Mouse (Mus musculus) erythroblast, embryonic 14.5 days (primary cell): ENCODE results near the gene Usp21. TPM values are rescaled to one million over a fixed set of nuclear protein-coding genes. Genes with fewer than 3 reads are reported as not detected.
"Not testable (repeated sequence)": the region's sequence is repeated elsewhere in the genome, so short reads cannot be mapped to it uniquely, and the experiment has no call there.

Experiments
- H3K27me3 ChIP-seq: 2 replicates; pipeline ENCODE4 v1.6.1; 2012; ENCODE audit warnings: inconsistent platforms; ENCODE audit not compliant: control insufficient read depth
- H3K36me3 ChIP-seq: 2 replicates; pipeline ENCODE4 v1.6.1; 2012; ENCODE audit warnings: mild to moderate bottlenecking, inconsistent platforms; ENCODE audit not compliant: control insufficient read depth
- H3K4me1 ChIP-seq: 2 replicates; pipeline ENCODE4 v1.6.1; 2012; ENCODE audit warnings: inconsistent platforms; ENCODE audit not compliant: control insufficient read depth
- H3K4me3 ChIP-seq: replicated peaks from 2 replicates; pipeline ENCODE3; 2012; ENCODE audit warnings: moderate library complexity, mild to moderate bottlenecking, inconsistent platforms
- H3K9me3 ChIP-seq: 2 replicates; pipeline ENCODE4 v1.6.1; 2012; ENCODE audit warnings: low read length, inconsistent platforms, mixed read lengths; ENCODE audit not compliant: control insufficient read depth
- GATA1 ChIP-seq: IDR thresholded peaks from 2 replicates; pipeline ENCODE4 v1.6.1; 2012; ENCODE audit warnings: low read length, inconsistent platforms, mixed read lengths
- TAL1 ChIP-seq: IDR thresholded peaks from 3 replicates; pipeline ENCODE4 v1.6.1; 2012; ENCODE audit warnings: low read length, inconsistent platforms, mixed read lengths
- polyA plus RNA-seq: library from polyadenylated mRNA; stranded (reverse); fragments of >175 nt; gene quantifications from 2 replicates; pipeline ENCODE4 v1.2.3, GENCODE M21; 2012

The Usp21 gene
- polyA plus RNA-seq, 1 experiment: 8.4 TPM

- Histone ChIP-seq H3K27me3 (peaks cover 57% of the 10 kb centered on the region), H3K36me3 (peaks cover 3% of the 10 kb centered on the region; the same call in 1 of the 2 replicates), H3K9me3 (no peaks in the 10 kb centered on the region), H3K4me3 (no peak within 1 kb of the TSS), H3K4me1 (peaks cover 34% of the 10 kb centered on the region)
- TF ChIP-seq TAL1 (no peak), GATA1 (no peak)
Measured at GRCm38 (mm10) chr1:171249913-171250600, 37.7 kb downstream of the Usp21 start, which contains the start of gene Adamts4. Adamts4 (plus strand) TSS chr1:171250421.

DNA sequence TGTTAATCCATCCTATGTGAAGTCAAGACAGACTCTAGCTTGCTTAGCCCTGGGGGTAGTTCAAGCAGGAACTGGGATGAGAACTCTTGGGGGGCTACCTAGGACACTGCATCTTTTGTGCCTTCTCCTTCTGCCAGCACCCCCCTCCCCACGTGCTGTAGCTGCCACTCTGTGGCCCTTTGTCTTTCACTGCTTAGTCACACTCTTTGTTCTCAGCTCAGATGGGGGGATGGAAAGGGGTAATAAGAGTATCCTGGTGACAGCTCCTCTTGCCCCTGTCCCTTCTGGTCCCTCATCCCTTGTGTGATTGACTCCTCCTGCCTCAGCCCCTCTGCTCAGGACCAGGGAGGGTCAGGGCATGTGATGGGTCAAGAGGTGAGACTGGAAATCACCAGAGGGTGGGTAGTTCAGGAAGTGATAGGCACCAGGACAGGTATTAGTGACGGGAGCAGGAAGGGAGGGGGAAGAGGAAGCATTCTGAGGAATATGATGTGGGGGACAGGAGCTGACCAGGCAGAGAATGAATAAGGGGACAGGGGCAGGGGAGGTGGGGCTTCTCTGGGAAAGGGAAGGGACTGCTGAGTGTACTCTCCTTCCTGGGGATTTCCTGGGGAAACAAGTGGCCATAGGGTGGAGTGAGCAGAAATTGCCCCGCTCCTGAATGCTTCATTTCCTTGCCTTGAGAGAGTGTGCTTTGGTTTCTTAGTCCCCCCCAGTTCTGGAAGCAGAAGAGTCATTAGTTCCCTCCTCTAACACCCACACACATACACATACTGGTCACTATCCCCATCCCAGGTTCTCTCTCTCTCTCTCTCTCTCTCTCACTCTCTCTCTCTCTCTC is 39.2 kb downstream of the Usp21 start:
- Histone ChIP-seq H3K27me3 (peaks cover 50% of the 10 kb centered on the region), H3K4me3 (no peak overlapping the region), H3K9me3 (no peaks in the 10 kb centered on the region), H3K4me1 (peaks cover 37% of the 10 kb centered on the region), H3K36me3 (peaks cover 12% of the 10 kb centered on the region)
- no peak for TF ChIP-seq TAL1
- TF ChIP-seq GATA1: no peak

DNA sequence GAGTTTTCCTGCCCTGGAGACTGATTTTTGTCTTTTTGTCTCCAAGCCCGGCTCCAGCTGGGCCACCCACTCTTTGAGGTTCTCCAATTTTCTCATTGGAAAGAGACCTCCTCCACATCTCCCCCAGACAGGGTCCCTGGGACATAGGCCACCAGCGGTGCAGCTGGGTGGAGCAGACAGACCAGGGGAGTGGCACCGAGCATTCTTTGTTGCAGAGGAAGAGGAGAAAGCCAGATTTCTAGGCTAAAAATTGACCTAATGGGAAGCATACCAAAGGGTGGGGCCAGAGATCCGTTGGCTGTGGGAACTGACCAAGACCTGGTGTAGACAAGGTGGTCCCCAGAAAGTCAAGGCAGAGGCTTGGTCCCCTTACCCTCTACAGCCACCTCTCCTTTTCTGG is 39.9 kb downstream of the Usp21 start:
- TF ChIP-seq TAL1 (no peak), GATA1 (no peak)
- no peaks in the 10 kb centered on the region for H3K9me3 ChIP-seq
- H3K4me1 ChIP-seq: peaks cover 38% of the 10 kb centered on the region
- peaks cover 47% of the 10 kb centered on the region for H3K27me3 ChIP-seq
- H3K36me3 ChIP-seq: peaks cover 19% of the 10 kb centered on the region
- peak overlapping the region; percentile 72 for H3K4me3 ChIP-seq

GRCm38 (mm10) chr1:171247453-171247841 is 40.3 kb downstream of the Usp21 start:
- Histone ChIP-seq H3K27me3 (peaks cover 42% of the 10 kb centered on the region), H3K9me3 (no peaks in the 10 kb centered on the region), H3K4me1 (peaks cover 38% of the 10 kb centered on the region), H3K36me3 (peaks cover 24% of the 10 kb centered on the region), H3K4me3 (peak overlapping the region; percentile 72)
- TF ChIP-seq GATA1 (no peak), TAL1 (no peak)

DNA sequence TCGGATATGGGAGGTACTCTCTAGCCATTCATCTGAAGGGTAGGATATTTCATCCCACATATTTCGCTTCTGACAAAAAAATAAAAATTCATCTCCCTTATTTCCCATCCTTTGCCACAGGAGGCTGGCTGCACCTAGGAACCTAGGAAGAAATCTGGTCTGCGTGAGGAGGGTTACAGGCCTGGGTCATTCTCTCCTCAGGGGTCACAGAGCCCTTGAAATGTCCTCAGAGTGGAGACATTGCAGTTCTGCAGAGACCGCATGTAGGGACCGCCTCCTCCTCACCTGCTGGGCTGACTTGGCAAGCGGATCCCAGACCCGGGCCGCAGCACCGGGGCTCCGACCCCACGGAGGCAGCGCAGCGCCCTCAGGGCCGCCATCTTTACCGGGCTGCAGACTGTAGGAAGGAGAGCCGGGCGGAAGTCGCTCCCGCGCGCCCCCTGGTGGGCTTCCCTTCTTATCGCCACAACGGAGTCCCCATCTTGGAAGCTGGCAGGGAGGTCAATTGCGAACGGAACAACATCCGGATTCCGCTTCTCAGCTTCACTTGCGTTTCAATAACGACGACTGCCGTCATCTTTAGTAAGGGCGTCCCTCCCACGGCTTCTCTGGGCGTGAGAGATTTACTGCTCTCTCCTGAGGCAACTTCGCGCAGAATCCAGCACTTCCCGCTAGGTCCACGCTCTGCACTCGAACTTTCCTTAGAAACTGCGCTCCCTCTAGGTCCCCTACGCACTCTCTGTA is 40.9 kb downstream of the Usp21 start:
- Histone ChIP-seq H3K27me3 (peaks cover 36% of the 10 kb centered on the region), H3K9me3 (no peaks in the 10 kb centered on the region), H3K4me3 (peak overlapping the region; percentile 72), H3K4me1 (peaks cover 38% of the 10 kb centered on the region), H3K36me3 (peaks cover 28% of the 10 kb centered on the region)
- no peak; the same call in 1 of the 2 replicates for TF ChIP-seq GATA1

DNA sequence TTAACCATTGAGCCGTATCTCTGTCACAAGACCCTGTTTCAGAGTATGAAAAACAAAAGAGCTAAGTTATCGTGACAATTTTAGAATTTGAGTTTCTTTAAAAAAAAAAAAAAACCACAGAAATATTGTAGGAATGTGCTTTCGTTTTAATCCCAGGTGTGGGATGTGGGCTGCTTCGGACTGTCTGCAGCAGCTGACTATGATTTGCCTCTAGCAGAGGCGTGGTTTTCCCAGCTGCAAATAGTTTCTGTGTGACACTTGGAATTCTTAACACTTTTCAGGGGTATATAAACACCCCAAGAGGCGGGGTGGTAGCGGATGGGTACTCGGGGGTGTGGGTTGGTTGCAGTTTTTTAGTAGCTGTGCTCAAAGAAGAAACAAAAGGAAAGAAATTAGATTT is 42.4 kb downstream of the Usp21 start:
- Histone ChIP-seq H3K27me3 (peaks cover 21% of the 10 kb centered on the region), H3K9me3 (no peaks in the 10 kb centered on the region), H3K36me3 (peaks cover 43% of the 10 kb centered on the region), H3K4me1 (peaks cover 38% of the 10 kb centered on the region), H3K4me3 (no peak overlapping the region)
- TF ChIP-seq GATA1 (no peak), TAL1 (no peak)

GRCm38 (mm10) chr1:171241952-171242351 is 45.8 kb downstream of the Usp21 start:
- H3K4me1 ChIP-seq: peaks cover 20% of the 10 kb centered on the region
- H3K27me3 ChIP-seq, H3K9me3 ChIP-seq, H3K4me3 ChIP-seq: not testable (repeated sequence)
- H3K36me3 ChIP-seq: peaks cover 73% of the 10 kb centered on the region

DNA sequence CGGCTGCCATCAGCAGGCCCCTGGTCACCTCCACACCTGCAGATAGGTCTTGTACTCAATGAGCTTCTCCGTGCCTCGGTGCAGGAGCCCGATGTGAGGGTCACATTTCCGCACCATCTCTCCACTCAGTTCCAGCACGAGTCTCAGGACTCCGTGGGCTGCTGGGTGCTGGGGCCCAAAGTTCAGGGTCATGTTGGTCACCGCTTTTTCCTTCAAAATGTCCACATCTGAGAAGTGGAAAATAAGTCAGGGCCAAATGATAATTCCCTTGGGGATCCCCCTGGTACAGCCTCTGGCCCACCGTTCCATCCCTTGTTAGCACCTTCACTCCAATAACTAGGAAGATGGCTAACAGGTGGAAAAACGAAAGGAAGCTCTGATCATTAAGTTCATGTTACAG is 46.9 kb downstream of the Usp21 start:
- no peak overlapping the region for H3K4me3 ChIP-seq
- TF ChIP-seq GATA1 (no peak), TAL1 (no peak)
- peaks cover 82% of the 10 kb centered on the region for H3K36me3 ChIP-seq
- peaks cover 12% of the 10 kb centered on the region for H3K4me1 ChIP-seq
- no peaks in the 10 kb centered on the region for H3K27me3 ChIP-seq
- H3K9me3 ChIP-seq: no peaks in the 10 kb centered on the region
